Mouse (Mus musculus): ENCODE measurements around the gene Zfr2. TPM values are rescaled to one million over a fixed set of nuclear protein-coding genes. Genes with fewer than 3 reads are reported as not detected.

The Zfr2 gene
- total RNA-seq, 4 experiments from 2014 or later = 1.6 to 3.1 (median 2.7) TPM

Small RNA genes within 50 kb of the gene (microRNA-seq; reads per million reads assigned to microRNA genes)
- 36.7 reads per million, percentile 45 among the genes with 10 or more reads in this experiment for gene Mir3057

Other genes with a start within 250 kb of the Zfr2 start
- 1 to 10 TPM; 1.0 to 1.7 (median 1.5) TPM for gene Gng7, start 218.2 kb upstream of the Zfr2 start, total RNA-seq (2022)
- gene Diras1, start 207.5 kb upstream of the Zfr2 start, total RNA-seq (2022) = under 1 TPM in 1 of 4 experiments, not detected in 3; 0.44 TPM
- 10 to 100 TPM; 12.1 to 14.1 (median 12.7) TPM for gene Slc39a3, start 195.7 kb upstream of the Zfr2 start, total RNA-seq (2022)
- 100 to 1,000 TPM in 2 of 4 experiments, 10 to 100 TPM in 2; 92.0 to 102 (median 99.4) TPM for gene Sgta, start 173.0 kb upstream of the Zfr2 start, total RNA-seq (2022)
- 10 to 100 TPM; 12.3 to 14.9 (median 13.2) TPM for gene Thop1, start 163.1 kb upstream of the Zfr2 start, total RNA-seq (2022)
- gene Creb3l3, start 134.3 kb upstream of the Zfr2 start, total RNA-seq (2022) = under 1 TPM in 3 of 4 experiments, not detected in 1; 0.14 to 0.53 (median 0.27) TPM
- 100 to 1,000 TPM; 110 to 137 (median 130) TPM for gene Map2k2, start 127.2 kb upstream of the Zfr2 start, total RNA-seq (2022)
- 10 to 100 TPM; 39.4 to 41.9 (median 40.7) TPM for gene Zbtb7a, start 97.9 kb upstream of the Zfr2 start, total RNA-seq (2022)
- 10 to 100 TPM; 16.8 to 18.6 (median 17.0) TPM for gene Pias4, start 65.2 kb upstream of the Zfr2 start, total RNA-seq (2022)
- 1,000 to 10,000 TPM; 1,076 to 1,267 (median 1,170) TPM for gene Eef2, start 56.5 kb upstream of the Zfr2 start, total RNA-seq (2022)
- gene Dapk3, start 50.1 kb upstream of the Zfr2 start, total RNA-seq (2022) = 10 to 100 TPM; 26.3 to 35.5 (median 29.8) TPM
- gene 4930442H23Rik, start 49.3 kb upstream of the Zfr2 start, total RNA-seq (2022) = not detected
- gene Nmrk2, start 31.1 kb upstream of the Zfr2 start, total RNA-seq (2022) = 10 to 100 TPM in 1 of 4 experiments, 1 to 10 TPM in 3; 5.8 to 18.8 (median 8.2) TPM
- gene Atcay, start 2.3 kb upstream of the Zfr2 start, total RNA-seq (2022) = under 1 TPM in 1 of 4 experiments, not detected in 3; 0.63 TPM
- under 1 TPM; 0.26 to 0.75 (median 0.62) TPM for gene Matk, start 19.8 kb downstream of the Zfr2 start, total RNA-seq (2022)
- gene Mrpl54, start 33.8 kb downstream of the Zfr2 start, total RNA-seq (2022) = 100 to 1,000 TPM; 105 to 124 (median 112) TPM
- 100 to 1,000 TPM; 105 to 122 (median 112) TPM for gene Apba3, start 33.8 kb downstream of the Zfr2 start, total RNA-seq (2022)
- under 1 TPM in 1 of 4 experiments, not detected in 3; 0.22 TPM for gene Tjp3, start 58.4 kb downstream of the Zfr2 start, total RNA-seq (2022)
- gene Pip5k1c, start 59.8 kb downstream of the Zfr2 start, total RNA-seq (2022) = 10 to 100 TPM; 25.7 to 29.5 (median 26.8) TPM
- gene Cactin, start 87.9 kb downstream of the Zfr2 start, total RNA-seq (2022) = 10 to 100 TPM; 14.4 to 19.2 (median 16.3) TPM
- gene Tbxa2r, start 95.6 kb downstream of the Zfr2 start, total RNA-seq (2022) = 1 to 10 TPM; 2.7 to 5.4 (median 3.5) TPM
- 1 to 10 TPM; 4.1 to 6.6 (median 5.2) TPM for gene Gipc3, start 110.1 kb downstream of the Zfr2 start, total RNA-seq (2022)
- gene Hmg20b, start 117.3 kb downstream of the Zfr2 start, total RNA-seq (2022) = 10 to 100 TPM; 52.4 to 61.2 (median 57.1) TPM
- 10 to 100 TPM in 1 of 4 experiments, 1 to 10 TPM in 3; 9.2 to 11.4 (median 9.8) TPM for gene Mfsd12, start 124.3 kb downstream of the Zfr2 start, total RNA-seq (2022)
- gene 4930404N11Rik, start 132.7 kb downstream of the Zfr2 start, total RNA-seq (2022) = under 1 TPM in 2 of 4 experiments, not detected in 2; 0.29 to 0.66 TPM
- 10 to 100 TPM; 25.9 to 39.0 (median 32.2) TPM for gene Fzr1, start 145.4 kb downstream of the Zfr2 start, total RNA-seq (2022)
- 10 to 100 TPM; 49.1 to 55.0 (median 53.8) TPM for gene Dohh, start 151.3 kb downstream of the Zfr2 start, total RNA-seq (2022)
- gene Gm48551, start 151.3 kb downstream of the Zfr2 start, total RNA-seq (2022) = 1 to 10 TPM in 2 of 4 experiments, under 1 TPM in 2; 0.73 to 1.3 (median 1.0) TPM
- under 1 TPM in 2 of 4 experiments, not detected in 2; 0.50 to 0.72 TPM for gene Gm48552, start 155.8 kb downstream of the Zfr2 start, total RNA-seq (2022)
- gene Smim24, start 159.9 kb downstream of the Zfr2 start, total RNA-seq (2022) = 1 to 10 TPM; 1.4 to 2.4 (median 1.9) TPM
- 100 to 1,000 TPM; 100 to 132 (median 108) TPM for gene Nfic, start 222.5 kb downstream of the Zfr2 start, total RNA-seq (2022)
- under 1 TPM in 2 of 4 experiments, not detected in 2; 0.12 to 0.29 TPM for gene Celf5, start 249.6 kb downstream of the Zfr2 start, total RNA-seq (2022)